Mouse (Mus musculus) forebrain, embryonic 16.5 days (tissue): Measurements from ENCODE around the gene Clp1. TPM values are rescaled to one million over a fixed set of nuclear protein-coding genes. Genes with fewer than 3 reads are reported as not detected.

Source experiments
- ATAC-seq: fragments of 200-750 bp; cut with Nextera tagmentation; 2 replicates; pipeline ENCODE4 v1.8.0; 2017; ENCODE audit warnings: mild to moderate bottlenecking, moderate library complexity
- H3K27ac ChIP-seq: fragments of 300-500 bp; sonication (generic); 2 replicates; pipeline ENCODE4 v1.5.1; 2014; ENCODE audit warnings: low read length, control low read depth
- H3K27me3 ChIP-seq: fragments of 300-500 bp; sonication (generic); replicated peaks from 2 replicates; pipeline ENCODE4 v1.6.1; 2014; ENCODE audit warnings: low read length; ENCODE audit not compliant: control insufficient read depth, insufficient read depth
- H3K36me3 ChIP-seq: fragments of 300-500 bp; sonication (generic); 2 replicates; pipeline ENCODE4 v1.6.1; 2014; ENCODE audit not compliant: control insufficient read depth, insufficient read depth
- H3K4me1 ChIP-seq: fragments of 300-500 bp; sonication (generic); replicated peaks from 2 replicates; pipeline ENCODE4 v1.6.1; 2014; ENCODE audit warnings: low read length; ENCODE audit not compliant: control insufficient read depth, insufficient read depth
- H3K4me2 ChIP-seq: fragments of 300-500 bp; sonication (generic); 2 replicates; pipeline ENCODE4 v1.6.1; 2014; ENCODE audit warnings: mild to moderate bottlenecking, low read length, control low read depth
- H3K4me3 ChIP-seq: fragments of 300-500 bp; sonication (generic); replicated peaks from 2 replicates; pipeline ENCODE4 v1.5.1; 2014; ENCODE audit warnings: mild to moderate bottlenecking, low read length, control low read depth
- H3K9ac ChIP-seq: fragments of 300-500 bp; sonication (generic); replicated peaks from 2 replicates; pipeline ENCODE4 v1.6.1; 2014; ENCODE audit warnings: low read depth, low read length, control low read depth
- H3K9me3 ChIP-seq: fragments of 300-500 bp; sonication (generic); 2 replicates; pipeline ENCODE4 v1.6.1; 2016; ENCODE audit warnings: low read length; ENCODE audit not compliant: control insufficient read depth
- WGBS: fragments of 180-500 bp; shearing (Covaris S2); extraction: QIAGEN DNeasy Blood & Tissue Kit; methylation state at CpG from one replicate; pipeline ENCODE4 v1.1.7; 2014; 5-methylcytosine and 5-hydroxymethylcytosine counted together
- polyA plus RNA-seq: library from polyadenylated mRNA; unstranded; fragments of >200 nt; fragmentation: Nextera tagmentation; extraction: Ambion mirVana; gene quantifications from 2 replicates; pipeline ENCODE4 v1.2.1, GENCODE M21; 2015

Gene Clp1
- polyA plus RNA-seq, 1 experiment from 2014 or later = 28.1 TPM

GRCm38 (mm10) chr2:84705295-84705694, 21.9 kb downstream of the Clp1 start:
- no peaks in the 10 kb centered on the region for H3K9me3 ChIP-seq
- H3K27me3 ChIP-seq = no peaks in the 10 kb centered on the region
- H3K9ac ChIP-seq = no peak overlapping the region
- H3K36me3 ChIP-seq = peaks cover 8% of the 10 kb centered on the region; the same call in 1 of the 2 replicates
- H3K4me3 ChIP-seq = no peak overlapping the region
- peaks cover 16% of the 10 kb centered on the region for H3K4me1 ChIP-seq
- 88% methylated on average over 1 of the region's 1 CpGs for WGBS
- ATAC-seq = no peak
- no peak overlapping the region for H3K4me2 ChIP-seq
- no peak overlapping the region for H3K27ac ChIP-seq

GRCm38 (mm10) chr2:84704329-84704728, 22.8 kb downstream of the Clp1 start:
- no peak overlapping the region for H3K4me3 ChIP-seq
- H3K9ac ChIP-seq = no peak overlapping the region
- peaks cover 5% of the 10 kb centered on the region; the same call in 1 of the 2 replicates for H3K36me3 ChIP-seq
- H3K27ac ChIP-seq = no peak overlapping the region
- ATAC-seq = no peak
- WGBS = 73% methylated on average over 5 of the region's 5 CpGs
- peaks cover 13% of the 10 kb centered on the region for H3K4me1 ChIP-seq
- no peaks in the 10 kb centered on the region for H3K9me3 ChIP-seq
- no peak overlapping the region for H3K4me2 ChIP-seq
- H3K27me3 ChIP-seq = no peaks in the 10 kb centered on the region

- H3K4me3 ChIP-seq = no peak overlapping the region
- H3K27me3 ChIP-seq = no peaks in the 10 kb centered on the region
- peaks cover 2% of the 10 kb centered on the region; the same call in 1 of the 2 replicates for H3K36me3 ChIP-seq
- ATAC-seq = no peak
- no peaks in the 10 kb centered on the region for H3K9me3 ChIP-seq
- H3K4me2 ChIP-seq = no peak overlapping the region
- WGBS = 97% methylated on average over 1 of the region's 1 CpGs
- no peak overlapping the region for H3K9ac ChIP-seq
- H3K27ac ChIP-seq = no peak overlapping the region
- peaks cover 8% of the 10 kb centered on the region for H3K4me1 ChIP-seq
These were observed 23.7 kb downstream of the Clp1 start for GRCm38 (mm10) chr2:84703497-84703896.

- Histone ChIP-seq H3K4me2 (no peak overlapping the region), H3K4me3 (no peak overlapping the region), H3K9me3 (no peaks in the 10 kb centered on the region), H3K27me3 (no peaks in the 10 kb centered on the region), H3K4me1 (no peaks in the 10 kb centered on the region), H3K9ac (no peak overlapping the region), H3K36me3 (peaks cover 24% of the 10 kb centered on the region), H3K27ac (no peak overlapping the region)
- no peak for ATAC-seq
- 88% methylated on average over 5 of the region's 5 CpGs for WGBS
These were observed 32.0 kb downstream of the Clp1 start for GRCm38 (mm10) chr2:84695007-84695695.

- no peak overlapping the region for H3K4me3 ChIP-seq
- no peak overlapping the region for H3K9ac ChIP-seq
- no peaks in the 10 kb centered on the region for H3K27me3 ChIP-seq
- H3K9me3 ChIP-seq = no peaks in the 10 kb centered on the region
- H3K27ac ChIP-seq = no peak overlapping the region
- ATAC-seq = no peak
- H3K4me1 ChIP-seq = no peaks in the 10 kb centered on the region
- 86% methylated on average over 12 of the region's 12 CpGs for WGBS
- no peak overlapping the region for H3K4me2 ChIP-seq
- peaks cover 50% of the 10 kb centered on the region for H3K36me3 ChIP-seq
These were observed 37.1 kb downstream of the Clp1 start for GRCm38 (mm10) chr2:84690050-84690449.

- H3K9me3 ChIP-seq = no peaks in the 10 kb centered on the region
These were observed 38.9 kb downstream of the Clp1 start for GRCm38 (mm10) chr2:84688080-84688844.

GRCm38 (mm10) chr2:84682605-84683183, 44.5 kb downstream of the Clp1 start:
- Histone ChIP-seq H3K9me3 (no peaks in the 10 kb centered on the region), H3K4me3 (no peak overlapping the region), H3K9ac (no peak overlapping the region), H3K4me2 (no peak overlapping the region), H3K27me3 (no peaks in the 10 kb centered on the region), H3K36me3 (peaks cover 24% of the 10 kb centered on the region), H3K4me1 (peaks cover 9% of the 10 kb centered on the region), H3K27ac (no peak overlapping the region)
- 85% methylated on average over 6 of the region's 6 CpGs for WGBS
- ATAC-seq = no peak

More at GRCm38 (mm10) chr2:84688080-84688844, 38.9 kb downstream of the Clp1 start:
- H3K36me3 ChIP-seq = peaks cover 46% of the 10 kb centered on the region
- no peak overlapping the region for H3K27ac ChIP-seq
- no peaks in the 10 kb centered on the region for H3K27me3 ChIP-seq
- ATAC-seq = no peak
- no peak overlapping the region for H3K9ac ChIP-seq
- no peak overlapping the region for H3K4me3 ChIP-seq
- H3K4me1 ChIP-seq = no peaks in the 10 kb centered on the region
- no peak overlapping the region for H3K4me2 ChIP-seq
- 89% methylated on average over 2 of the region's 2 CpGs for WGBS

GRCm38 (mm10) chr2:84679016-84679415, 48.1 kb downstream of the Clp1 start, which contains the start of gene Tmx2:
Gene Tmx2 (minus strand): TSS chr2:84679140.
- Histone ChIP-seq H3K27ac (0 out of 2 replicates have a peak within 1 kb of the TSS, but pooled peaks have one; percentile 21), H3K36me3 (peaks cover 8% of the 10 kb centered on the region), H3K4me3 (peak within 1 kb of the TSS; percentile 95), H3K9me3 (no peaks in the 10 kb centered on the region), H3K9ac (peak within 1 kb of the TSS; percentile 78), H3K4me2 (peak within 1 kb of the TSS; percentile 86), H3K27me3 (no peaks in the 10 kb centered on the region), H3K4me1 (peaks cover 19% of the 10 kb centered on the region)
- WGBS = 19% methylated on average over 8 of the region's 8 CpGs
- ATAC-seq = no peak
